In genomic region chr4:133003316-133004018, GRCm38 (mm10) we compare ENCODE assay signal across 10 mouse cellular contexts. TPM values are rescaled to one million over a fixed set of nuclear protein-coding genes. Genes with fewer than 3 reads are reported as not detected.
DNase-seq lines count a peak whose midpoint lies in the region; ATAC-seq and TF ChIP-seq lines count a peak whose summit lies in the region.
"Had no signal": no experiment of that assay in that cellular context is flagged by ENCODE, and none has a peak within 500 bp of the region (broad histone marks: within the 10 kb centered on the region; RNA-seq: fewer than 3 reads in every experiment).

No protein-coding gene starts in this region.

- no peak overlapping the region for H3K4me3 ChIP-seq in layer of hippocampus, adult 2 months
- H3K4me3 ChIP-seq in heart, embryonic 16.5 days (ENCODE audit: low read length): no peak overlapping the region
- no peak overlapping the region for H3K4me3 ChIP-seq in midbrain, postnatal 0 days (ENCODE audit: low read depth, low read length)
- H3K4me3 ChIP-seq: liver, embryonic 13.5 days had no signal

- TF ChIP-seq CTCF in layer of hippocampus, adult 2 months (conservative IDR thresholded peaks at IDR 0.05): no peak
- TF ChIP-seq CTCF in midbrain, postnatal 0 days (IDR thresholded peaks at IDR 0.05): no peak

- DNase-seq in layer of hippocampus, adult 2 months (ENCODE audit: low spot score in 2 of 2): no peak
- no peak for DNase-seq in layer of hippocampus, postnatal 25 days (ENCODE audit: extremely low spot score in 1 of 2, low spot score in 1 of 2)
- DNase-seq in cerebellum, postnatal 25 days: peak; percentile 51 to 65
- DNase-seq in midbrain, postnatal 0 days (ENCODE audit: low spot score): peak; percentile 45
- DNase-seq in liver: no peak
- no peak for DNase-seq in frontal cortex, postnatal 10 days (ENCODE audit: low spot score in 2 of 2)
- no peak for DNase-seq in urinary bladder, postnatal 4 days (ENCODE audit: low spot score in 2 of 2)
- DNase-seq: liver, embryonic 13.5 days had no signal

- no peaks in the 10 kb centered on the region for H3K27me3 ChIP-seq in heart, embryonic 16.5 days (ENCODE audit: control insufficient read depth, insufficient read depth, low read length)
- no peaks in the 10 kb centered on the region for H3K27me3 ChIP-seq in midbrain, postnatal 0 days (ENCODE audit: insufficient read depth, low read length)
- H3K27me3 ChIP-seq: CH12.LX; liver, embryonic 13.5 days had no signal

- H3K36me3 ChIP-seq in heart, embryonic 16.5 days (ENCODE audit: control insufficient read depth, insufficient read depth): no peaks in the 10 kb centered on the region
- no peaks in the 10 kb centered on the region for H3K36me3 ChIP-seq in midbrain, postnatal 0 days (ENCODE audit: insufficient read depth, low read length)
- H3K36me3 ChIP-seq: liver, embryonic 13.5 days had no signal

- ATAC-seq in heart, embryonic 16.5 days (replicated peaks; ENCODE audit: extremely low read depth, insufficient read depth, low FRiP score): peak; percentile 64
- ATAC-seq in midbrain, postnatal 0 days (ENCODE audit: low FRiP score): no peak

- H3K9me3 ChIP-seq in heart, embryonic 16.5 days (replicated peaks; ENCODE audit: control insufficient read depth, low read length): no peaks in the 10 kb centered on the region
- no peaks in the 10 kb centered on the region for H3K9me3 ChIP-seq in midbrain, postnatal 0 days (ENCODE audit: low read length)
- H3K9me3 ChIP-seq: liver, embryonic 13.5 days had no signal

- H3K27ac ChIP-seq in layer of hippocampus, adult 2 months: 0 out of 2 replicates have a peak overlapping the region, but pooled peaks have one; percentile 48
- peak overlapping the region; percentile 87 for H3K27ac ChIP-seq in heart, embryonic 16.5 days (ENCODE audit: low read length)
- H3K27ac ChIP-seq in midbrain, postnatal 0 days (ENCODE audit: low read depth, low read length): no peak overlapping the region
- H3K27ac ChIP-seq: liver, embryonic 13.5 days had no signal

- H3K4me1 ChIP-seq in heart, embryonic 16.5 days (ENCODE audit: control insufficient read depth, insufficient read depth, low read length): peaks cover 29% of the 10 kb centered on the region
- H3K4me1 ChIP-seq in midbrain, postnatal 0 days (ENCODE audit: insufficient read depth, low read length): no peaks in the 10 kb centered on the region; the same call in 1 of the 2 replicates

- WGBS in heart, embryonic 16.5 days: 30% methylated on average over 21 of the region's 21 CpGs
- 34% methylated on average over 21 of the region's 21 CpGs for WGBS in midbrain, postnatal 0 days

- H3K9ac ChIP-seq in heart, embryonic 16.5 days (ENCODE audit: low read length): peak overlapping the region; percentile 61
- H3K9ac ChIP-seq in midbrain, postnatal 0 days (replicated peaks; ENCODE audit: low read length, poor library complexity, severe bottlenecking): no peak overlapping the region
- H3K9ac ChIP-seq: liver, embryonic 13.5 days had no signal

- peak overlapping the region; percentile 31; the same call in 1 of the 2 replicates for H3K4me2 ChIP-seq in heart, embryonic 16.5 days (ENCODE audit: low read depth, low read length)
- no peak overlapping the region for H3K4me2 ChIP-seq in midbrain, postnatal 0 days (ENCODE audit: low read depth, low read length, poor library complexity, severe bottlenecking)
- H3K4me2 ChIP-seq: liver, embryonic 13.5 days had no signal

RNA-seq across cellular contexts. Expression of gene Ahdc1, which starts 7.6 kb away (rescaled TPM):
- total RNA-seq in layer of hippocampus, adult 2 months (2021): 100 to 1,000 TPM; 108 to 113 TPM
- total RNA-seq in layer of hippocampus, postnatal 25 days (2021): 100 to 1,000 TPM in 1 of 2 experiments, 10 to 100 TPM in 1; 96.9 to 109 TPM
- polyA plus RNA-seq in heart, embryonic 16.5 days (2015; fragmentation: Nextera tagmentation; extraction: Ambion mirVana): 7.1 and 7.2 TPM in 2 replicates
- total RNA-seq in midbrain, postnatal 0 days (2014; rRNA removed): 105 and 115 TPM in 2 replicates
- polyA plus RNA-seq in midbrain, postnatal 0 days (2015; fragmentation: Nextera tagmentation; extraction: Ambion mirVana): 9.2 and 11.0 TPM in 2 replicates

RNA-seq across cellular contexts. Expression of gene Fgr, which starts 29.6 kb away (rescaled TPM):
- total RNA-seq in layer of hippocampus, adult 2 months (2021): under 1 TPM in 1 of 2 experiments, not detected in 1; 0.12 TPM
- total RNA-seq in layer of hippocampus, postnatal 25 days (2021): under 1 TPM; 0.07 to 0.14 TPM
- polyA plus RNA-seq in heart, embryonic 16.5 days (2015; fragmentation: Nextera tagmentation; extraction: Ambion mirVana): 0.70 and 1.4 TPM in 2 replicates
- 0.33 and 0.47 TPM in 2 replicates for total RNA-seq in midbrain, postnatal 0 days (2014; rRNA removed)
- 0.19 TPM in 1 of 2 replicates, not detected in the other for polyA plus RNA-seq in midbrain, postnatal 0 days (2015; fragmentation: Nextera tagmentation; extraction: Ambion mirVana)

Comparison
In these comparisons a context has a peak if more than half of its experiments do, and no peak if none do; other contexts are left out.
1. DNase-seq: peak in cerebellum, postnatal 25 days (2 of 2) and midbrain, postnatal 0 days (single experiment); none in layer of hippocampus, adult 2 months (0 of 2), layer of hippocampus, postnatal 25 days (0 of 2), liver (single experiment), frontal cortex, postnatal 10 days (0 of 2) and urinary bladder, postnatal 4 days (0 of 2).